Mouse (Mus musculus): Measurements from ENCODE around the gene Zfp831. TPM values are rescaled to one million over a fixed set of nuclear protein-coding genes. Genes with fewer than 3 reads are reported as not detected.

Zfp831 gene
- polyA plus RNA-seq, 1 experiment from 2014 or later: not detected

GRCm38 (mm10) chr2:174613921-174614441, 29.4 kb upstream of the Zfp831 start:
- H3K36me3 ChIP-seq (replicated peaks; ENCODE audit: control insufficient read depth, insufficient read depth, low read depth, low read length): no peaks in the 10 kb centered on the region
- no peak overlapping the region for H3K4me2 ChIP-seq (ENCODE audit: low read depth, low read length)
- no peaks in the 10 kb centered on the region for H3K4me1 ChIP-seq (ENCODE audit: control insufficient read depth, insufficient read depth, low read length)
- no peak for DNase-seq (ENCODE audit: low spot score)
- no peak for ATAC-seq (replicated peaks; ENCODE audit: insufficient number of reproducible peaks, low FRiP score, low TSS enrichment, low read depth)
- no peak overlapping the region for H3K27ac ChIP-seq (replicated peaks; ENCODE audit: low read depth, low read length)
- H3K27me3 ChIP-seq (ENCODE audit: control insufficient read depth, insufficient read depth, low read length): no peaks in the 10 kb centered on the region
- no peak overlapping the region for H3K9ac ChIP-seq (replicated peaks; ENCODE audit: low read length)
- WGBS: 81% methylated on average over 11 of the region's 11 CpGs
- no peak overlapping the region for H3K4me3 ChIP-seq (ENCODE audit: low read depth, low read length)
- H3K9me3 ChIP-seq (replicated peaks; ENCODE audit: control insufficient read depth, low read length): no peaks in the 10 kb centered on the region

- 93% methylated on average over 7 of the region's 7 CpGs for WGBS
- Histone ChIP-seq H3K4me2 (ENCODE audit: low read depth, low read length) (no peak overlapping the region), H3K4me1 (ENCODE audit: control insufficient read depth, insufficient read depth, low read length) (no peaks in the 10 kb centered on the region), H3K27ac (replicated peaks; ENCODE audit: low read depth, low read length) (no peak overlapping the region), H3K36me3 (replicated peaks; ENCODE audit: control insufficient read depth, insufficient read depth, low read depth, low read length) (no peaks in the 10 kb centered on the region), H3K4me3 (ENCODE audit: low read depth, low read length) (no peak overlapping the region), H3K9ac (replicated peaks; ENCODE audit: low read length) (no peak overlapping the region), H3K27me3 (ENCODE audit: control insufficient read depth, insufficient read depth, low read length) (no peaks in the 10 kb centered on the region), H3K9me3 (replicated peaks; ENCODE audit: control insufficient read depth, low read length) (no peaks in the 10 kb centered on the region)
- DNase-seq (ENCODE audit: low spot score): no peak
- ATAC-seq (replicated peaks; ENCODE audit: insufficient number of reproducible peaks, low FRiP score, low TSS enrichment, low read depth): no peak
These were observed 21.5 kb upstream of the Zfp831 start for GRCm38 (mm10) chr2:174621881-174622280.

GRCm38 (mm10) chr2:174624430-174624829, 18.9 kb upstream of the Zfp831 start:
- Histone ChIP-seq H3K4me2 (ENCODE audit: low read depth, low read length) (no peak overlapping the region), H3K4me1 (ENCODE audit: control insufficient read depth, insufficient read depth, low read length) (no peaks in the 10 kb centered on the region), H3K4me3 (ENCODE audit: low read depth, low read length) (no peak overlapping the region), H3K27ac (replicated peaks; ENCODE audit: low read depth, low read length) (no peak overlapping the region), H3K36me3 (replicated peaks; ENCODE audit: control insufficient read depth, insufficient read depth, low read depth, low read length) (no peaks in the 10 kb centered on the region), H3K27me3 (ENCODE audit: control insufficient read depth, insufficient read depth, low read length) (no peaks in the 10 kb centered on the region), H3K9ac (replicated peaks; ENCODE audit: low read length) (no peak overlapping the region), H3K9me3 (replicated peaks; ENCODE audit: control insufficient read depth, low read length) (no peaks in the 10 kb centered on the region)
- WGBS: 88% methylated on average over 7 of the region's 7 CpGs
- DNase-seq (ENCODE audit: low spot score) (no peak), ATAC-seq (replicated peaks; ENCODE audit: insufficient number of reproducible peaks, low FRiP score, low TSS enrichment, low read depth) (no peak)

- 75% methylated on average over 8 of the region's 8 CpGs for WGBS
- H3K9ac ChIP-seq (replicated peaks; ENCODE audit: low read length): no peak overlapping the region
- no peak overlapping the region for H3K4me3 ChIP-seq (ENCODE audit: low read depth, low read length)
- H3K27me3 ChIP-seq (ENCODE audit: control insufficient read depth, insufficient read depth, low read length): no peaks in the 10 kb centered on the region
- H3K4me1 ChIP-seq (ENCODE audit: control insufficient read depth, insufficient read depth, low read length): no peaks in the 10 kb centered on the region
- no peak overlapping the region for H3K27ac ChIP-seq (replicated peaks; ENCODE audit: low read depth, low read length)
- H3K36me3 ChIP-seq (replicated peaks; ENCODE audit: control insufficient read depth, insufficient read depth, low read depth, low read length): no peaks in the 10 kb centered on the region
- H3K4me2 ChIP-seq (ENCODE audit: low read depth, low read length): no peak overlapping the region
- no peaks in the 10 kb centered on the region for H3K9me3 ChIP-seq (replicated peaks; ENCODE audit: control insufficient read depth, low read length)
- no peak for DNase-seq (ENCODE audit: low spot score)
- no peak for ATAC-seq (replicated peaks; ENCODE audit: insufficient number of reproducible peaks, low FRiP score, low TSS enrichment, low read depth)
These were observed 16.3 kb upstream of the Zfp831 start for GRCm38 (mm10) chr2:174627021-174627420.

GRCm38 (mm10) chr2:174629299-174629850, 14.0 kb upstream of the Zfp831 start:
- Histone ChIP-seq H3K4me1 (ENCODE audit: control insufficient read depth, insufficient read depth, low read length) (no peaks in the 10 kb centered on the region), H3K9ac (replicated peaks; ENCODE audit: low read length) (no peak overlapping the region), H3K27me3 (ENCODE audit: control insufficient read depth, insufficient read depth, low read length) (no peaks in the 10 kb centered on the region), H3K4me2 (ENCODE audit: low read depth, low read length) (no peak overlapping the region), H3K27ac (replicated peaks; ENCODE audit: low read depth, low read length) (no peak overlapping the region), H3K36me3 (replicated peaks; ENCODE audit: control insufficient read depth, insufficient read depth, low read depth, low read length) (no peaks in the 10 kb centered on the region), H3K9me3 (replicated peaks; ENCODE audit: control insufficient read depth, low read length) (no peaks in the 10 kb centered on the region), H3K4me3 (ENCODE audit: low read depth, low read length) (no peak overlapping the region)
- 81% methylated on average over 6 of the region's 6 CpGs for WGBS
- no peak for ATAC-seq (replicated peaks; ENCODE audit: insufficient number of reproducible peaks, low FRiP score, low TSS enrichment, low read depth)
- no peak for DNase-seq (ENCODE audit: low spot score)

- H3K4me3 ChIP-seq (ENCODE audit: low read depth, low read length): no peak overlapping the region
- no peak for ATAC-seq (replicated peaks; ENCODE audit: insufficient number of reproducible peaks, low FRiP score, low TSS enrichment, low read depth)
- H3K4me1 ChIP-seq (ENCODE audit: control insufficient read depth, insufficient read depth, low read length): no peaks in the 10 kb centered on the region
- H3K9me3 ChIP-seq (replicated peaks; ENCODE audit: control insufficient read depth, low read length): no peaks in the 10 kb centered on the region
- no peak overlapping the region for H3K27ac ChIP-seq (replicated peaks; ENCODE audit: low read depth, low read length)
- H3K4me2 ChIP-seq (ENCODE audit: low read depth, low read length): no peak overlapping the region
- no peaks in the 10 kb centered on the region for H3K36me3 ChIP-seq (replicated peaks; ENCODE audit: control insufficient read depth, insufficient read depth, low read depth, low read length)
- no peak overlapping the region for H3K9ac ChIP-seq (replicated peaks; ENCODE audit: low read length)
- WGBS: 7% methylated on average over 1 of the region's 1 CpGs
- no peaks in the 10 kb centered on the region for H3K27me3 ChIP-seq (ENCODE audit: control insufficient read depth, insufficient read depth, low read length)
- DNase-seq (ENCODE audit: low spot score): no peak
These were observed 6.6 kb upstream of the Zfp831 start for GRCm38 (mm10) chr2:174636750-174637149.

GRCm38 (mm10) chr2:174644975-174645374, 1.6 kb downstream of the Zfp831 start:
- DNase-seq (ENCODE audit: low spot score) (no peak), ATAC-seq (replicated peaks; ENCODE audit: insufficient number of reproducible peaks, low FRiP score, low TSS enrichment, low read depth) (no peak)
- no peak overlapping the region for H3K9ac ChIP-seq (replicated peaks; ENCODE audit: low read length)
- H3K36me3 ChIP-seq (replicated peaks; ENCODE audit: control insufficient read depth, insufficient read depth, low read depth, low read length): no peaks in the 10 kb centered on the region
- no peaks in the 10 kb centered on the region for H3K9me3 ChIP-seq (replicated peaks; ENCODE audit: control insufficient read depth, low read length)
- H3K27me3 ChIP-seq (ENCODE audit: control insufficient read depth, insufficient read depth, low read length): no peaks in the 10 kb centered on the region
- WGBS: 90% methylated on average over 10 of the region's 10 CpGs
- no peak overlapping the region for H3K27ac ChIP-seq (replicated peaks; ENCODE audit: low read depth, low read length)
- H3K4me1 ChIP-seq (ENCODE audit: control insufficient read depth, insufficient read depth, low read length): no peaks in the 10 kb centered on the region
- no peak overlapping the region for H3K4me3 ChIP-seq (ENCODE audit: low read depth, low read length)
- no peak overlapping the region for H3K4me2 ChIP-seq (ENCODE audit: low read depth, low read length)

- DNase-seq (ENCODE audit: low spot score): no peak
- no peaks in the 10 kb centered on the region for H3K9me3 ChIP-seq (replicated peaks; ENCODE audit: control insufficient read depth, low read length)
- 63% methylated on average over 4 of the region's 4 CpGs for WGBS
- no peak overlapping the region for H3K4me2 ChIP-seq (ENCODE audit: low read depth, low read length)
- H3K36me3 ChIP-seq (replicated peaks; ENCODE audit: control insufficient read depth, insufficient read depth, low read depth, low read length): no peaks in the 10 kb centered on the region
- H3K4me1 ChIP-seq (ENCODE audit: control insufficient read depth, insufficient read depth, low read length): no peaks in the 10 kb centered on the region
- no peak for ATAC-seq (replicated peaks; ENCODE audit: insufficient number of reproducible peaks, low FRiP score, low TSS enrichment, low read depth)
- no peaks in the 10 kb centered on the region for H3K27me3 ChIP-seq (ENCODE audit: control insufficient read depth, insufficient read depth, low read length)
- no peak overlapping the region for H3K4me3 ChIP-seq (ENCODE audit: low read depth, low read length)
- H3K27ac ChIP-seq (replicated peaks; ENCODE audit: low read depth, low read length): no peak overlapping the region
- H3K9ac ChIP-seq (replicated peaks; ENCODE audit: low read length): no peak overlapping the region
These were observed 9.5 kb downstream of the Zfp831 start for GRCm38 (mm10) chr2:174652864-174653263.

Data from embryonic facial prominence, embryonic 11.5 days (tissue).